Mouse (Mus musculus): Measurements from ENCODE around the gene Hmg20b.

DNA sequence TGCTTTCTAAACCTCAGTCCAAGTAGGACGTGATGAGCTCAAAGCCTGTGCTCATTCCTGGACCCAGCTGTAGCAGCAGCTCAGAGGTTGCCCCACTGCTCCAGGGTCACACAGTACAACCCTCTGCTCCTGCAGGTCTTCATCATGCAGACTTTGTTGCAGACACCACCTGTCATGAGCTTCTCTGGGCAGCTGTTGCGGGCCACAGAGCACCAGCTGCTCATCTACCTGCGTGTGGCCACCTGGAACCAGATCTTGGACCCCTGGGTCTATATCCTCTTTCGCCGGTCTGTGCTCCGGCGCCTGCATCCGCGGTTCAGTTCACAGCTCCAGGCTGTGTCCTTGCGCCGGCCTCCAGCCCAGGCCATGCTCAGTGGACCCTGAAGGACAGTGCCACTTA is 16.0 kb downstream of the Hmg20b start:
- no peak for TF ChIP-seq CTCF (IDR thresholded peaks at IDR 0.05; ENCODE audit: low read depth)
- no peak for TF ChIP-seq EP300 (optimal IDR thresholded peaks at IDR 0.05)
